Mouse (Mus musculus) Patski (cell line): ENCODE results near the gene Heg1. TPM values are rescaled to one million over a fixed set of nuclear protein-coding genes. Genes with fewer than 3 reads are reported as not detected.

Experiments used
- ATAC-seq: fragments of 100-300 bp; one replicate; pipeline ENCODE4 v1.8.0; 2021
- CTCF ChIA-PET: fragments of 350-600 bp; sonication (Branson Sonifier 250); formaldehyde crosslinking; loops from one replicate; lab custom pipeline; 2022; ENCODE audit warnings: inconsistent platforms; lab: Charles Lee
- POLR2A ChIA-PET: fragments of 350-600 bp; sonication (Branson Sonifier 250); formaldehyde crosslinking; loops from one replicate; lab custom pipeline; 2022; ENCODE audit warnings: antibody characterized with exemption, inconsistent platforms; lab: Charles Lee
- DNase-seq: peaks from one replicate; pipeline ENCODE4 v3.0.0-alpha.2; 2011; ENCODE audit warnings: low read depth, low spot score
- H3K27me3 ChIP-seq: fragments of 371-371 bp; one replicate; pipeline ENCODE4 v1.5.1; 2021
- CTCF ChIP-seq: fragments of 100-300 bp; IDR thresholded peaks from one replicate; pipeline ENCODE4 v1.5.1; 2021
- in situ Hi-C: fragments of 300-500 bp; cut with MboI; formaldehyde crosslinking; loops from 3 replicates; pipeline ENCODE4 v1.11.1; 2018; ENCODE audit warnings: low pct_unique_long_range_greater_than_20kb, mixed read lengths
- polyA plus RNA-seq: library from polyadenylated mRNA; unstranded; gene quantifications from one replicate; pipeline ENCODE4 v1.2.3, GENCODE M21; 2021

Heg1 gene
- polyA plus RNA-seq, 1 experiment from 2014 or later: 39.4 TPM

- ATAC-seq (no peak), DNase-seq (no peak)
- in situ Hi-C loops: no loop called here
- ChIA-PET POLR2A (interaction anchor here (0.7 kb wide), 1 partner anchor 158 kb away, joined by 3 read pairs; no protein-coding TSS in a partner anchor), CTCF (no interaction called here)
- H3K27me3 ChIP-seq: no peaks in the 10 kb centered on the region
- no peak for TF ChIP-seq CTCF
These were observed 97.9 kb downstream of the Heg1 start for GRCm38 (mm10) chr16:33781789-33782728.

- TF ChIP-seq CTCF: no peak
- no peak for DNase-seq
- in situ Hi-C loops: no loop called here
- ChIA-PET CTCF (no interaction called here), POLR2A (no interaction called here)
- no peak for ATAC-seq
- no peaks in the 10 kb centered on the region for H3K27me3 ChIP-seq
These were observed 98.5 kb downstream of the Heg1 start for GRCm38 (mm10) chr16:33782729-33783091.

GRCm38 (mm10) chr16:33784547-33784946 lies 100.4 kb downstream of the Heg1 start:
- no peaks in the 10 kb centered on the region for H3K27me3 ChIP-seq
- in situ Hi-C loops: no loop called here
- no peak for DNase-seq
- CTCF ChIA-PET: interaction anchor here (1.7 kb wide), 1 partner anchor 9 kb away, joined by 4 read pairs; no protein-coding TSS in a partner anchor
- TF ChIP-seq CTCF: no peak
- ATAC-seq: no peak
- POLR2A ChIA-PET: no interaction called here

GRCm38 (mm10) chr16:33785092-33785704 lies 101.0 kb downstream of the Heg1 start:
- in situ Hi-C loops: no loop called here
- H3K27me3 ChIP-seq: no peaks in the 10 kb centered on the region
- ChIA-PET POLR2A (no interaction called here), CTCF (interaction anchor here (1.7 kb wide), 1 partner anchor 9 kb away, joined by 4 read pairs; no protein-coding TSS in a partner anchor)
- DNase-seq (no peak), ATAC-seq (no peak)
- no peak for TF ChIP-seq CTCF

- DNase-seq (no peak), ATAC-seq (no peak)
- H3K27me3 ChIP-seq: no peaks in the 10 kb centered on the region
- TF ChIP-seq CTCF: no peak
- in situ Hi-C loops: no loop called here
- ChIA-PET CTCF (no interaction called here), POLR2A (no interaction called here)
These were observed 102.7 kb downstream of the Heg1 start for GRCm38 (mm10) chr16:33786657-33787390.

- POLR2A ChIA-PET: no interaction called here
- ATAC-seq: no peak
- H3K27me3 ChIP-seq: no peaks in the 10 kb centered on the region
- in situ Hi-C loops: no loop called here
- CTCF ChIA-PET: no interaction called here
- no peak for TF ChIP-seq CTCF
- DNase-seq: no peak
These were observed 109.9 kb downstream of the Heg1 start, which contains the start of gene Muc13 for GRCm38 (mm10) chr16:33793846-33794791. TSS of gene Muc13 (plus strand) at chr16:33794037.

GRCm38 (mm10) chr16:33795106-33795505 lies 110.9 kb downstream of the Heg1 start:
- TF ChIP-seq CTCF: no peak
- H3K27me3 ChIP-seq: no peaks in the 10 kb centered on the region
- ChIA-PET CTCF (no interaction called here), POLR2A (no interaction called here)
- in situ Hi-C loops: no loop called here
- ATAC-seq (no peak), DNase-seq (no peak)

GRCm38 (mm10) chr16:33795887-33796286 lies 111.7 kb downstream of the Heg1 start:
- no peak for TF ChIP-seq CTCF
- ChIA-PET CTCF (no interaction called here), POLR2A (no interaction called here)
- H3K27me3 ChIP-seq: no peaks in the 10 kb centered on the region
- in situ Hi-C loops: no loop called here
- ATAC-seq (no peak), DNase-seq (no peak)

- TF ChIP-seq CTCF: no peak
- no peaks in the 10 kb centered on the region for H3K27me3 ChIP-seq
- ChIA-PET CTCF (no interaction called here), POLR2A (no interaction called here)
- in situ Hi-C loops: no loop called here
- ATAC-seq (no peak), DNase-seq (no peak)
These were observed 112.6 kb downstream of the Heg1 start for GRCm38 (mm10) chr16:33796756-33797155.
